Mouse (Mus musculus) MEL (cell line): ENCODE results near the gene Lrrc8a. TPM values are rescaled to one million over a fixed set of nuclear protein-coding genes. Genes with fewer than 3 reads are reported as not detected.
A peak's percentile ranks its signal among the peaks of the same experiment; 100 is the strongest.

Experiments used
- DNase-seq: peaks from one replicate; pipeline ENCODE4 v3.0.0; 2011; ENCODE audit warnings: low read depth, low spot score
- H3K27ac ChIP-seq: 2 replicates; pipeline ENCODE4 v1.5.1; 2012; ENCODE audit warnings: low read depth, mild to moderate bottlenecking, control low read depth, low read length, moderate library complexity; ENCODE audit not compliant: control insufficient read depth
- H3K27me3 ChIP-seq, 2 experiments: fragments of 150-350 bp in 1 of 2; sonication (generic) in 1 of 2; 2 replicates each; pipeline ENCODE4 v1.6.1; 2012; ENCODE audit warnings: low read length in 2 of 2, mild to moderate bottlenecking in 2 of 2, improper control_type of control experiment in 1 of 2, moderate library complexity in 1 of 2; ENCODE audit not compliant: insufficient read depth in 2 of 2, control insufficient read depth in 1 of 2
- H3K36me3 ChIP-seq, 2 experiments: 2 replicates each; pipeline ENCODE4 v1.6.1; 2012 to 2014; ENCODE audit warnings: low read length in 2 of 2, improper control_type of control experiment in 1 of 2, inconsistent platforms in 1 of 2, mild to moderate bottlenecking in 1 of 2; ENCODE audit not compliant: insufficient read depth in 2 of 2, control insufficient read depth in 1 of 2
- H3K4me1 ChIP-seq, 2 experiments: fragments of 150-350 bp in 1 of 2; sonication (generic) in 1 of 2; 2 replicates each; pipeline ENCODE4 v1.6.1; 2012; ENCODE audit warnings: low read length in 2 of 2, improper control_type of control experiment in 1 of 2, mild to moderate bottlenecking in 1 of 2; ENCODE audit not compliant: insufficient read depth in 2 of 2, control insufficient read depth in 1 of 2
- H3K4me3 ChIP-seq, 2 experiments: fragments of 150-350 bp in 1 of 2; sonication (generic) in 1 of 2; 2 replicates each; pipeline ENCODE4 v1.5.1; 2012; ENCODE audit warnings: low read depth in 2 of 2, low read length in 2 of 2, mild to moderate bottlenecking in 2 of 2, moderate library complexity in 2 of 2, control low read depth in 1 of 2, improper control_type of control experiment in 1 of 2; ENCODE audit not compliant: control insufficient read depth in 1 of 2, insufficient read depth in 1 of 2
- H3K79me2 ChIP-seq: 2 replicates; pipeline ENCODE4 v1.6.1; 2012; ENCODE audit warnings: mild to moderate bottlenecking, low read length, moderate library complexity; ENCODE audit not compliant: control insufficient read depth, poor library complexity, insufficient read depth
- H3K9ac ChIP-seq: 2 replicates; pipeline ENCODE4 v1.6.1; 2012; ENCODE audit warnings: low read depth, mild to moderate bottlenecking, control low read depth, low read length, moderate library complexity; ENCODE audit not compliant: control insufficient read depth, poor library complexity, severe bottlenecking
- H3K9me3 ChIP-seq: fragments of 150-350 bp; sonication (generic); replicated peaks from 2 replicates; pipeline ENCODE4 v1.6.1; 2012; ENCODE audit warnings: mild to moderate bottlenecking, low read length, improper control_type of control experiment, moderate library complexity; ENCODE audit not compliant: insufficient read depth
- CHD2 ChIP-seq: IDR thresholded peaks from 2 replicates; pipeline ENCODE4 v1.6.1; 2011; ENCODE audit warnings: low read length, improper control_type of control experiment
- CTCF ChIP-seq, 3 experiments: IDR thresholded peaks in 2 of 3; conservative IDR thresholded peaks in 1 of 3; 2 replicates each; pipeline ENCODE4 v1.5.1; 2011 to 2012; ENCODE audit warnings: low read length in 3 of 3, low read depth in 2 of 3, mild to moderate bottlenecking in 2 of 3, improper control_type of control experiment in 1 of 3, inconsistent platforms in 1 of 3, mixed read lengths in 1 of 3, moderate library complexity in 1 of 3; ENCODE audit not compliant: control insufficient read depth in 1 of 3, insufficient read depth in 1 of 3, poor library complexity in 1 of 3, severe bottlenecking in 1 of 3
- E2F4 ChIP-seq: IDR thresholded peaks from 2 replicates; pipeline ENCODE4 v1.6.1; 2011; ENCODE audit warnings: low read depth, low read length, improper control_type of control experiment, borderline replicate concordance
- ETS1 ChIP-seq: IDR thresholded peaks from 2 replicates; pipeline ENCODE4 v1.6.1; 2012; ENCODE audit warnings: low read depth, mild to moderate bottlenecking, inconsistent platforms, low read length, improper control_type of control experiment, moderate library complexity
- GABPA ChIP-seq: IDR thresholded peaks from 2 replicates; pipeline ENCODE4 v1.6.1; 2012; ENCODE audit warnings: low read depth, mild to moderate bottlenecking, inconsistent platforms, low read length, improper control_type of control experiment, moderate library complexity
- MAFK ChIP-seq: IDR thresholded peaks from 2 replicates; pipeline ENCODE4 v1.6.1; 2011; ENCODE audit warnings: low read depth, mild to moderate bottlenecking, low read length, improper control_type of control experiment, borderline replicate concordance
- MAX ChIP-seq: IDR thresholded peaks from 2 replicates; pipeline ENCODE4 v1.6.1; 2011; ENCODE audit warnings: low read length, improper control_type of control experiment
- MAZ ChIP-seq: IDR thresholded peaks from 2 replicates; pipeline ENCODE4 v1.6.1; 2012; ENCODE audit warnings: low read depth, mild to moderate bottlenecking, inconsistent platforms, low read length, improper control_type of control experiment
- MXI1 ChIP-seq: IDR thresholded peaks from 2 replicates; pipeline ENCODE4 v1.6.1; 2011; ENCODE audit warnings: mild to moderate bottlenecking, low read depth, low read length, improper control_type of control experiment
- NELFE ChIP-seq: IDR thresholded peaks from 2 replicates; pipeline ENCODE4 v1.6.1; 2011; ENCODE audit warnings: low read depth, low read length, improper control_type of control experiment
- POLR2AphosphoS2 ChIP-seq: IDR thresholded peaks from 2 replicates; pipeline ENCODE4 v1.6.1; 2011; ENCODE audit warnings: low read length, improper control_type of control experiment
- RAD21 ChIP-seq: IDR thresholded peaks from 2 replicates; pipeline ENCODE4 v1.6.1; 2011; ENCODE audit warnings: mild to moderate bottlenecking, low read depth, low read length, improper control_type of control experiment
- SIN3A ChIP-seq: IDR thresholded peaks from 2 replicates; pipeline ENCODE4 v1.6.1; 2012; ENCODE audit warnings: low read length, improper control_type of control experiment, inconsistent platforms
- SMC3 ChIP-seq: IDR thresholded peaks from 2 replicates; pipeline ENCODE4 v1.6.1; 2011; ENCODE audit warnings: low read depth, low read length, improper control_type of control experiment
- TAL1 ChIP-seq: IDR thresholded peaks from 2 replicates; pipeline ENCODE4 v1.6.1; 2012; ENCODE audit warnings: mild to moderate bottlenecking, inconsistent platforms, low read length, moderate library complexity, mixed read lengths
- TBP ChIP-seq: IDR thresholded peaks from 2 replicates; pipeline ENCODE4 v1.8.0; 2011; ENCODE audit warnings: low read depth, low read length, improper control_type of control experiment
- TCF12 ChIP-seq: IDR thresholded peaks from 2 replicates; pipeline ENCODE4 v1.6.1; 2014; ENCODE audit warnings: low read depth, mild to moderate bottlenecking, inconsistent platforms, low read length, improper control_type of control experiment, moderate library complexity
- USF1 ChIP-seq: IDR thresholded peaks from 2 replicates; pipeline ENCODE4 v1.6.1; 2014; ENCODE audit warnings: low read depth, mild to moderate bottlenecking, inconsistent platforms, low read length, improper control_type of control experiment, moderate library complexity
- ZC3H11A ChIP-seq: IDR thresholded peaks from 2 replicates; pipeline ENCODE4 v1.6.1; 2012; ENCODE audit warnings: low read depth, mild to moderate bottlenecking, inconsistent platforms, low read length, improper control_type of control experiment
- polyA plus RNA-seq, 2 experiments: library from polyadenylated mRNA; stranded (reverse) in 1 of 2; unstranded in 1 of 2; fragments of >175 nt in 1 of 2; fragments of >200 nt in 1 of 2; gene quantifications; 2 replicates each; pipeline versions ENCODE4 v1.2.1 to v1.2.4; 2012; ENCODE audit warnings: low replicate concordance in 2 of 2, low read depth in 1 of 2; ENCODE audit not compliant: insufficient read length in 2 of 2, insufficient read depth in 1 of 2, missing spikeins in 1 of 2
- total RNA-seq: library from RNA; depleted of rRNA; stranded (reverse); fragments of 300-350 nt; gene quantifications from 2 replicates; pipeline ENCODE4 v1.2.3, GENCODE M21; 2012

Gene Lrrc8a
- total and polyA plus RNA-seq, 3 experiments = 6.9 to 8.3 TPM; not detected in 1

GRCm38 (mm10) chr2:30235593-30235992 is 1.9 kb upstream of the Lrrc8a start:
- TF ChIP-seq GABPA = no peak
- TF ChIP-seq SIN3A = no peak
- TF ChIP-seq NELFE = no peak
- no peak for TF ChIP-seq MAZ
- no peak for TF ChIP-seq RAD21
- no peak for TF ChIP-seq CHD2
- no peak for TF ChIP-seq SMC3
- TF ChIP-seq MAX = no peak
- TF ChIP-seq CTCF (IDR thresholded peaks at IDR 0.05 in 2 of 3, conservative IDR thresholded peaks at IDR 0.05 in 1 of 3; ENCODE audit: control insufficient read depth in 1 of 3, insufficient read depth in 1 of 3, low read depth in 2 of 3, low read length in 3 of 3, poor library complexity in 1 of 3, severe bottlenecking in 1 of 3) = no peak
- TF ChIP-seq MXI1 = no peak
- TF ChIP-seq POLR2AphosphoS2 = no peak
- TF ChIP-seq ZC3H11A = no peak
- no peak for TF ChIP-seq E2F4
- TF ChIP-seq TAL1 = no peak
- TF ChIP-seq TCF12 = no peak
- no peak for TF ChIP-seq ETS1
- TF ChIP-seq USF1 = no peak
- TF ChIP-seq, all 39 proteins: peak for 0
- peak; percentile 11 for DNase-seq

DNA sequence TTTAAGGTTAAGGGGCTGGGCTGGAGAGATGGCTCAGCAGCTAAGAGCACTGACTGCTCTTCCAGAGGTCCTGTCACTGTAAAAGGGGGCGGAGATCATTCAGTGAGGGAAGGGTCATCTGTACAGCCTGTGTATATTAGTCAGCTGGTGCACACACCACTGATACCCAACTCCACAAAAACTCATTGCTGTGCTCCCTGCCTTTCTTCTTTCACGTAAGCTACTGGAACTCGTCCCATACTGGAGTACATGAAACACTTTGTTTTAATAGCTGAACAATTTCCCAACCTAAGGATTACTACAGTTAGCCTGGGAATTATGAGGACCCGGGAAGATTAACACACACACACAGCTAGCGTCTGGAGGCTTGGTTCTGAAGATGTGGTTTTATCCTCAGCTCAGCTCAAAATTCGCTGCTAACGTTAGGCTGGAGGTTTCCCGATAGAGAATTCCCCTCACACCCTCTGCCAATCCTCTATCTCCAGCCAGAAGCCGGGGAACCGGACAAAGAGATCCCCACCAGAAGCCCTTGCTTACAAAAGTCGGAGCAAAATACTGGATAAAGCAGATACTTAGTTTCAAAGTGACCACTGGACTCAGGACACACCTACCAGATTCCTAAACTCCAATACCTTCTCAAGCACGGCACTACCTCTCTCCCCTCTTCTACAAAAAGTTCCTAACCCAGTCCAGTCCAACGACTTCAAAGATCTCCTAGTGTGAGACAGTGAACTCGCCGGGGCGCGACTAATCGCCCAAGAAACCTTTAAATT is 903 bp upstream of the Lrrc8a start:
- TF ChIP-seq MAFK (no peak), TBP (peak; percentile 34; the same call in 1 of the 2 replicates)
- Histone ChIP-seq H3K79me2 (peaks cover 17% of the 10 kb centered on the region), H3K9me3 (no peaks in the 10 kb centered on the region), H3K27me3 (no peaks in the 10 kb centered on the region), H3K4me1 (peaks cover 9 to 20% of the 10 kb centered on the region in 2 experiments), H3K4me3 (peak overlapping the region; percentile 83 to 90), H3K9ac (peak overlapping the region; percentile 87), H3K27ac (peak overlapping the region; percentile 69), H3K36me3 (peaks cover 0 to 11% of the 10 kb centered on the region in 2 experiments; a peak in 2 of 4 replicates)
- DNase-seq = peak; percentile 51

More at GRCm38 (mm10) chr2:30235593-30235992, 1.9 kb upstream of the Lrrc8a start:
- H3K27me3 ChIP-seq = no peaks in the 10 kb centered on the region
- H3K4me1 ChIP-seq = peaks cover 9 to 20% of the 10 kb centered on the region in 2 experiments
- no peak overlapping the region for H3K27ac ChIP-seq
- H3K79me2 ChIP-seq = peaks cover 17% of the 10 kb centered on the region
- H3K36me3 ChIP-seq = peaks cover 0 to 11% of the 10 kb centered on the region in 2 experiments; a peak in 2 of 4 replicates
- no peak overlapping the region for H3K4me3 ChIP-seq
- no peak overlapping the region for H3K9ac ChIP-seq
- no peaks in the 10 kb centered on the region for H3K9me3 ChIP-seq
